Mouse (Mus musculus) ES-E14 (cell line): Measurements from ENCODE around the gene 2510009E07Rik. TPM values are rescaled to one million over a fixed set of nuclear protein-coding genes. Genes with fewer than 3 reads are reported as not detected.

Experiments
- DNase-seq: peaks from one replicate; pipeline ENCODE4 v3.0.0-alpha.2; 2013; ENCODE audit warnings: low read depth, low spot score
- H3K27ac ChIP-seq: 2 replicates; pipeline ENCODE4 v1.5.1; 2012; ENCODE audit warnings: low read depth, mild to moderate bottlenecking, low read length, moderate library complexity, mixed read lengths; ENCODE audit not compliant: poor library complexity, insufficient read depth, severe bottlenecking
- H3K36me3 ChIP-seq: 2 replicates; pipeline ENCODE4 v1.6.1; 2012; ENCODE audit warnings: mild to moderate bottlenecking, low read length, moderate library complexity, mixed read lengths; ENCODE audit not compliant: control insufficient read depth, poor library complexity, insufficient read depth, severe bottlenecking
- H3K4me1 ChIP-seq, 2 experiments: fragments of 150-350 bp in 1 of 2; sonication (generic) in 1 of 2; 2 replicates each; pipeline ENCODE4 v1.6.1; 2012; ENCODE audit warnings: low read length in 2 of 2, mild to moderate bottlenecking in 1 of 2, mixed read lengths in 1 of 2; ENCODE audit not compliant: control insufficient read depth in 2 of 2, insufficient read depth in 2 of 2, poor library complexity in 1 of 2
- H3K4me3 ChIP-seq, 2 experiments: fragments of 150-350 bp in 1 of 2; sonication (generic) in 1 of 2; 2 replicates each; pipeline ENCODE4 v1.5.1; 2012; ENCODE audit warnings: low read length in 2 of 2, low read depth in 1 of 2, mild to moderate bottlenecking in 1 of 2, mixed read lengths in 1 of 2; ENCODE audit not compliant: insufficient read depth in 1 of 2, poor library complexity in 1 of 2, severe bottlenecking in 1 of 2
- H3K9ac ChIP-seq: 2 replicates; pipeline ENCODE4 v1.6.1; 2012; ENCODE audit warnings: low read depth, mild to moderate bottlenecking, low read length, mixed read lengths; ENCODE audit not compliant: poor library complexity, insufficient read depth, severe bottlenecking
- H3K9me3 ChIP-seq: fragments of 150-350 bp; sonication (generic); 2 replicates; pipeline ENCODE4 v1.6.1; 2012; ENCODE audit warnings: low read depth, mild to moderate bottlenecking, low read length; ENCODE audit not compliant: control insufficient read depth, insufficient read depth
- CHD2 ChIP-seq: IDR thresholded peaks from 2 replicates; pipeline ENCODE4 v1.6.1; 2014; ENCODE audit warnings: mild to moderate bottlenecking, low read depth, low read length, inconsistent platforms
- HCFC1 ChIP-seq: IDR thresholded peaks from 2 replicates; pipeline ENCODE4 v1.6.1; 2012; ENCODE audit warnings: low read length, inconsistent platforms, borderline replicate concordance; ENCODE audit not compliant: insufficient read depth
- MAFK ChIP-seq: IDR thresholded peaks from 2 replicates; pipeline ENCODE4 v1.6.1; 2014; ENCODE audit warnings: mild to moderate bottlenecking, low read depth, low read length, inconsistent platforms; ENCODE audit not compliant: insufficient read depth
- ZC3H11A ChIP-seq: IDR thresholded peaks from 2 replicates; pipeline ENCODE4 v1.6.1; 2012; ENCODE audit warnings: low read depth, mild to moderate bottlenecking, inconsistent platforms, low read length, borderline replicate concordance
- ZNF384 ChIP-seq: IDR thresholded peaks from 2 replicates; pipeline ENCODE4 v1.6.1; 2012; ENCODE audit warnings: low read depth, low read length, inconsistent platforms
- in situ Hi-C, 2 experiments: fragments of 600-800 bp; cut with MboI; formaldehyde crosslinking; loops; one replicate each; pipeline ENCODE4 v1.15.1; 2025; ENCODE audit warnings: low sequenced_read_pairs in 2 of 2, inconsistent platforms in 1 of 2; ENCODE audit not compliant: unreplicated experiment in 2 of 2
- total RNA-seq: library from RNA; depleted of rRNA; stranded (reverse); fragments of 300-350 nt; gene quantifications from 2 replicates; pipeline ENCODE4 v1.2.3, GENCODE M21; 2012; rRNA removed

Gene 2510009E07Rik
- total RNA-seq, 1 experiment, result 1.8 TPM

- Histone ChIP-seq H3K4me3 (no peak overlapping the region), H3K9me3 (no peaks in the 10 kb centered on the region), H3K36me3 (no peaks in the 10 kb centered on the region; the same call in 1 of the 2 replicates), H3K9ac (no peak overlapping the region), H3K27ac (no peak overlapping the region), H3K4me1 (no peaks in the 10 kb centered on the region)
- TF ChIP-seq HCFC1 (no peak), ZC3H11A (no peak), MAFK (no peak), CHD2 (no peak), ZNF384 (no peak)
- no peak for DNase-seq
- in situ Hi-C loops, result no loop called here
These were observed 87.3 kb downstream of the 2510009E07Rik start for GRCm38 (mm10) chr16:21607021-21607650.

GRCm38 (mm10) chr16:21606249-21607020 is 88.0 kb downstream of the 2510009E07Rik start:
- no peak for TF ChIP-seq ZC3H11A
- TF ChIP-seq CHD2, result no peak
- TF ChIP-seq ZNF384, result no peak
- no peak for TF ChIP-seq HCFC1
- TF ChIP-seq MAFK, result no peak
- Histone ChIP-seq H3K9me3 (no peaks in the 10 kb centered on the region), H3K27ac (no peak overlapping the region), H3K9ac (no peak overlapping the region), H3K4me1 (no peaks in the 10 kb centered on the region), H3K4me3 (no peak overlapping the region), H3K36me3 (no peaks in the 10 kb centered on the region; the same call in 1 of the 2 replicates)
- in situ Hi-C loops, result no loop called here
- DNase-seq, result no peak

DNA sequence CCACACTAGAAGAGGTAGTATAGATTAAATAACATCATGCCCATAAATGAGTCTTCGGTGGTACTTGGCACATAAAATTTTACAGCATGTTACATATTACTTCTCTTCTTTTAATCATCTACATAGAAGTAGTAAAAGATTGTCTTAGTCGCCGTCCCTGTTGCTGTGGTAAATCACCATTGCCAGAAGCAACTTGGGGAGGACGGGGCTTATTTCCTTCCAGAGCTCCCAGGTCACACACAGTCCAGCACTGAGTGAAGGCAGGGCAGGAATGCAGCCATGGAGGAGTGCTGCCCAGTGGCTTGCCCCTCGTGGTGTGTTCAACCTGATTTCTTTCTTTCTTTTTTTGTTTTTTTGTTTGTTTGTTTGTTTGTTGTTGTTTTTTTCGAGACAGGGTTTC is 90.1 kb downstream of the 2510009E07Rik start:
- Histone ChIP-seq H3K36me3 (no peaks in the 10 kb centered on the region; the same call in 1 of the 2 replicates), H3K9ac (no peak overlapping the region), H3K9me3 (no peaks in the 10 kb centered on the region), H3K4me3 (no peak overlapping the region), H3K4me1 (no peaks in the 10 kb centered on the region), H3K27ac (no peak overlapping the region)
- DNase-seq, result no peak
- in situ Hi-C loops, result no loop called here
- TF ChIP-seq CHD2 (no peak), HCFC1 (no peak)

Other genes with a start within 250 kb of the 2510009E07Rik start
- gene Ehhadh, start 93.1 kb upstream of the 2510009E07Rik start, total RNA-seq, result 1.2 and 1.5 TPM in 2 replicates
- 0.36 and 0.53 TPM in 2 replicates for gene Map3k13, start 99.7 kb upstream of the 2510009E07Rik start, total RNA-seq